Mouse (Mus musculus) liver, adult 2 months (tissue): ENCODE data around the gene Mgrn1.

ENCODE experiments used
- CTCF ChIP-seq: fragments of 200-500 bp; IDR thresholded peaks from 2 replicates; pipeline ENCODE4 v1.5.1; 2011; ENCODE audit warnings: low read depth, low read length, control low read depth
- POLR2A ChIP-seq: fragments of 200-500 bp; IDR thresholded peaks from 2 replicates; pipeline ENCODE4 v1.6.1; 2011; ENCODE audit warnings: low read length, control low read depth; ENCODE audit not compliant: insufficient read depth; ENCODE audit errors: extremely low read depth

DNA sequence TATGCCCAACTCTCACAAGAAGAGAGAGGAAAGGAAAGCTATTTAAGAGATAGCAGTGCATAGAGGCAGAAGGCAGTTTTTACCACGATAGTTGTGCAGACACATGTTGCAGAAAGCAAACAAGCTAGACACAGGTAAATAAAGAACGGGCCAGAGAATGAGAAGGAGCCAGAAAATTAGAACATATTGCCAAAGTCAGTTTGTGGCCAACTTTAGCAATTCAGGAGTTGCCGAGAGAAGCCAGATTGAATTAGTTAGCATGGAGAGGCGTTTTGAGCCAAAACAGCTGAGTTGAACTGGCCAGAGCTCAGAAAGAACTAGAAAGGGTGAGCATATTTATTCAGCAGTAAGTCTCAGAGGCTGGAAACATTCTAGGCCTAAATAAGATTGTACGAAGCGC, 6.1 kb downstream of the Mgrn1 start:
- TF ChIP-seq CTCF = no peak
- no peak for TF ChIP-seq POLR2A
